Mouse (Mus musculus) myocyte (in vitro differentiated cells): ENCODE data around the gene Cyp2b13. TPM values are rescaled to one million over a fixed set of nuclear protein-coding genes. Genes with fewer than 3 reads are reported as not detected.

Experiments used
- polyA plus RNA-seq: library from polyadenylated mRNA; unstranded; fragments of >200 nt; fragmentation: generic; extraction: Trizol; gene quantifications from one replicate; pipeline ENCODE4 v1.2.1, GENCODE M21; 2012; ENCODE audit warnings: missing spikeins

Cyp2b13 gene
- polyA plus RNA-seq, 1 experiment = 0.49 TPM

Other genes starting within 250 kb of the Cyp2b13 start
- gene Cyp2s1, start 244.6 kb upstream of the Cyp2b13 start, polyA plus RNA-seq = 0.05 TPM
- gene Cyp2b10, start 163.9 kb upstream of the Cyp2b13 start, polyA plus RNA-seq = 0.02 TPM
- gene Cyp2b9, start 111.9 kb downstream of the Cyp2b13 start, polyA plus RNA-seq = not detected
- not detected for gene Vmn1r184, start 198.8 kb downstream of the Cyp2b13 start, polyA plus RNA-seq
- not detected for gene Cyp2a4, start 245.7 kb downstream of the Cyp2b13 start, polyA plus RNA-seq